Mouse (Mus musculus) urinary bladder, postnatal 14 days (tissue): ENCODE data around the gene Rbfox3.
A peak's percentile ranks its signal among the peaks of the same experiment; 100 is the strongest.

Experiments
- DNase-seq: peaks from one replicate; pipeline ENCODE4 v3.0.0; 2021; ENCODE audit warnings: low spot score

Rbfox3 gene

GRCm38 (mm10) chr11:118911307-118912070 is at the start of gene Rbfox3:
Rbfox3 (minus strand) TSS chr11:118911597.
- DNase-seq: no peak

GRCm38 (mm10) chr11:118960649-118961048 is 49.3 kb upstream of the Rbfox3 start:
- DNase-seq: no peak

- DNase-seq: peak; percentile 34
These were observed 45.7 kb upstream of the Rbfox3 start for GRCm38 (mm10) chr11:118957070-118957471.

GRCm38 (mm10) chr11:118955016-118955415 is 43.6 kb upstream of the Rbfox3 start:
- no peak for DNase-seq

DNA sequence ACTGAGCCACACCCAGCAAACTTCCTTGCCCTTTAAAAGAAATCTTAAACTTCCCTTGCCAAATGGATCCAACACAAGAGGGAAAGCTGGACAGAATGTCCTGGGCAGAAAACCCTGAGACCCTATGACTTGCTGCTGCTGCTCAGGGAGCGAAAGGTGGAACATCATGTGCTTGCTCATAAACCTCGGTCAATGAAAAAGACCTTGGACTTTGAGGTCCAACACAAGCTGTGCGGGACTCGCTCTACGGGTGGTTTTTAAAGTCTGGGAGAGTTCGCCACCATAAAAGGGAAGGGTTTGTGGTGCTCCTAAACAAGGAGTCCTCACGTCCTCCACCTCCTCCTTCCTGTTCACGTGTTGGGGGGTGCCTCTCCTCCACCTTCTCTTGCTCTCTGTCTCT is 34.5 kb upstream of the Rbfox3 start:
- DNase-seq: no peak

DNA sequence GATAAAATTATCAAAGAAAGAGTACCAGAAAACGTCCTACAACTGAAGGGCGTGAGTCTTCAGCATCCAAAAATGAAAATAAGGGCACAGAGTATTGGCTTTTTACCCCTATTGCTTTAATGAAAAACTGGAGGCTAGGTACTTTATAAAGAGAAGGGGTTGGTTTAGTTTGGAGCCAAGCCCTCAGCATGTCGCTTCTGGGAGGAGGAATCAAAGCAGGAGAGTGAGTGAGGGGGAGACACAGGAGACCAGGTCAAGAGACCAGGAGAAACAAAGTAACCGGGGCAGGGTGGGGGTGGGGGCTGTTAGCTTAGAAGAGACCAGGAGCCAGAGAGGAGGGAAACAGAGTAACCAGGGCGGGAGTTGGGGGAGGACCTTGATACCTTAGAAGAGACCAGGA is 29.9 kb upstream of the Rbfox3 start:
- DNase-seq: no peak

DNA sequence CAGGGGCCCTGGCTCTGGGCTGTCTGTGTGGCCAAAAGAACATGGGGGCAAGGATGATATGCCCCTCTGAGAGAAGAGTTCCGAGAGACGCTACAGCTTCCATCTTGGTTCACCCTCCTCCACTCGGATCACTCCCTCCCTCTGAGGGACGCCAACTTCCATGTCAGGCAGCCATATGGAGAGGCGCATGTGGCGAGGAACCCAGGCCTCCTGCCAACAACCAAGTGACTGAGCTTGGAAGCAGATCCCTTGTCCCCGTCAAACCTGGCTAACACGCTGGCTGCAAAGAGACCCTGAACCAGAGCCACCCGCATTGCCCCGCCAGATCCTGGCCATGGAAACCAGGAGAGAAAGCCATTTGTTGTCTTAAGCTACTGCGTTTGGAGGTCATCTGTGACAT is 29.1 kb upstream of the Rbfox3 start:
- no peak for DNase-seq

DNA sequence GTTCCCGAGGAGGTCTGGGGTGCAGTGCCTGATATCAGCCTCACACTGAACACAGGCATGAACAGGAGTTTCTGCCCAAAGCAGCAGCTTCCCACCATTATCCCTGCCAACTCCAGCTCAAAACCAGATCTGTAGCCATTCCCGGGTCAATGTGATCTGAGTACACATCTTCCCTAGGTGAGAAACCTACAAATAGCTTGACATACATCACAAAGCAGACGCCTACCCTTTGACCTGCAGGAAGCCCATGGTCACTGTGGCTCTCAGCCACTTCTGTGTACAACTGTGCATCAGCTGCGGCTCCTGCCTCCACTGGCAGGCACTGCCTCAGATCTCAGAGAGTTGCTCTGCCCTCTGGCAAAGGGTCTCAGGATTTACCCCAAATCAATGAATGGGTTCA is 28.3 kb upstream of the Rbfox3 start:
- DNase-seq: no peak

DNA sequence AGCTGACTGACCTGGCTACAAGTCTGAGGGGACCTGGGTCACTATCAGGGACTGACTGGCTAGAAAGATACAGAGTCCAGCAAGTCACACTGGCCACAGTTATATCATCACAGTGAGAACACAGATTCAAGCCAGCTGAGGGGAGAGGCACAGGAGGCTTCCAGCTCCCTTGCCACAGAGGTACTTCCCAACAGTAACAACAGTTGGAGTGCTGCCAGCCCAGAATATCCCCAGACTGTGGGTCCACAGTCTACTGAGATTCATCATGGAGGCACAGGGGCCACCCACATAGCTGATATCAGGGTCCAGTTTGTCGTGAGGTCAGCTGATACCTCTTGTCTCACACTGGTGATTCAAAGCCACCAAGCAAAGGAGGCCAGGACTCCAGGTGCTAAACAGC is 23.5 kb upstream of the Rbfox3 start:
- DNase-seq: no peak

DNA sequence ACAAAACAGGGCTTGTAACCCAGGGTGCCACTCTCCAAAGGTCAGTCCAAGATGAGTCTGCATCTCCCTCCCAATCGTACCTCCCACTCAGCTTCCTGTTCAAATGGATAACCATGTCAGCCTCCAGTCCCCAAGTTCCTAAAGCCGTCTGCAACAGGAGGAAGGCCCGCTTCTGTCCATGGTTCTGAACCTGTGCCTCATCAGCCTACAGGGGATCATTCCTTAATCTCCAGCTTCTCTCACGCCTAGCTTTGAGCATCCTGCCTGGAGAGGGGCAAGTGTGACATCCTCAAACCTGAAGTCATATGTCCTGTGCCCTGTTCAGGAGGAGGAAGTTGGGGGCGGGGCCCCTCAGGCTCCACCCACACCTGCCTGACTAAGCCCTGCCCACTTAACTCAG is 15.7 kb upstream of the Rbfox3 start:
- no peak for DNase-seq

GRCm38 (mm10) chr11:118921852-118922251 is 10.5 kb upstream of the Rbfox3 start:
- DNase-seq: no peak

- DNase-seq: no peak
These were observed 5.1 kb upstream of the Rbfox3 start for GRCm38 (mm10) chr11:118916423-118917030.

- DNase-seq: no peak
These were observed 4.5 kb upstream of the Rbfox3 start for GRCm38 (mm10) chr11:118915888-118916287.

DNA sequence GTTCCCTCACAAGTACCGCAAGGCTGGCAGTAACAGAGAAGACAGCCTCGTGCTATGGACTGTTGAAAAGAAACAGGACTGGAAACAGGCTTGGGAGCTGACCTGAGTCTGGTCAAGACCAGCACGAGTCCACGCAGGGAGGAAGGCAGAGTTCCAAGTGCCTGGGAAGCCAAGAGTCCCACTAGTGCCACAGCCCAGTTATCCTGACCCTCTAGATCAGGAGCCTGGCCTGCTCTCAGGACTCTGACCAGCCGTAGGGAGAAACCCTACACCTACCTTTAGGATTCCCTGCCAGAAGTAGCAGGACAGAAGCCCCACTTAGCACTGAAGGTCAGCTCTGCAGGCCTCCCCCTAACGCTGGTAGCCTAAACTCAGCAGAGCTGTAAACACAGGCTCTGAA is 1.3 kb upstream of the Rbfox3 start:
- no peak for DNase-seq

DNA sequence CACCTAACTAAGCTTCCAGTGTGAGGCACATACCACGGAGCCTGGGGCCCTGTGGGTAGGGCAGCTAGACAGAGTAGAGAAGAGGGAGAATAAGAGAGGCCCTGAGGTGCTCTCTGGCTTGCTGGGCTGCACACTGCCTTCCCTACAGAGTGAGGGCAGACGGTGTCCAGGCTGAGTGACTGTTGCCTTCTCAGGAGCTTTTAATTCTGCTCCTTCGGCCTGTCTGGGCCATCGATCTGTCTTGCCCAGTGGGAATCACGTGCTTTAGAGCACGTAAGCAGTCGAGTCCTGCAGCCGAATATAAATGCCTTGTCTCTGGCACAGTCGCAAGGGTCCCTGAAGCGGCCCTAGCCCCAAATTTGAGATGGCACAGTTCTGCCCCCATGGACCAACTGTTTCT is 641 bp downstream of the Rbfox3 start:
- no peak for DNase-seq

DNA sequence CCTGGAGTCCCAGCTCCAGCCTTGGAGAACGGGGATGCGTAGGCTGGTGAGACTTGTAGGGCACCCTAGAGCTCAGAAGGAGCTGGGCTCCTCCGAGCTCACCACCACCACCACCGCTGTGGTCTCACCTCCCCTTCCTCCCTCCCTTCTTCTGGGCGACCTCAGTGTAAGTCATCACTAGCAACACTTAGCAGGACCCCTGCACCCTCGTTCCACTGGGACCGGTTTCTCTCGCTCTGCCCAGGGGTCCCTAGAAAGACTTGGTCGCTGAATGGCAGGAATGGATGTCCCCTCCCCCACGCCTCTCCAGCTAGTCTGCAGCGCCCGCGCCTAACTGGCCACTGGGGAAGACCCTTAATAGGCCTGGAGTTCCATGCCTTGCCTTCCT is 1.6 kb downstream of the Rbfox3 start:
- no peak for DNase-seq

DNA sequence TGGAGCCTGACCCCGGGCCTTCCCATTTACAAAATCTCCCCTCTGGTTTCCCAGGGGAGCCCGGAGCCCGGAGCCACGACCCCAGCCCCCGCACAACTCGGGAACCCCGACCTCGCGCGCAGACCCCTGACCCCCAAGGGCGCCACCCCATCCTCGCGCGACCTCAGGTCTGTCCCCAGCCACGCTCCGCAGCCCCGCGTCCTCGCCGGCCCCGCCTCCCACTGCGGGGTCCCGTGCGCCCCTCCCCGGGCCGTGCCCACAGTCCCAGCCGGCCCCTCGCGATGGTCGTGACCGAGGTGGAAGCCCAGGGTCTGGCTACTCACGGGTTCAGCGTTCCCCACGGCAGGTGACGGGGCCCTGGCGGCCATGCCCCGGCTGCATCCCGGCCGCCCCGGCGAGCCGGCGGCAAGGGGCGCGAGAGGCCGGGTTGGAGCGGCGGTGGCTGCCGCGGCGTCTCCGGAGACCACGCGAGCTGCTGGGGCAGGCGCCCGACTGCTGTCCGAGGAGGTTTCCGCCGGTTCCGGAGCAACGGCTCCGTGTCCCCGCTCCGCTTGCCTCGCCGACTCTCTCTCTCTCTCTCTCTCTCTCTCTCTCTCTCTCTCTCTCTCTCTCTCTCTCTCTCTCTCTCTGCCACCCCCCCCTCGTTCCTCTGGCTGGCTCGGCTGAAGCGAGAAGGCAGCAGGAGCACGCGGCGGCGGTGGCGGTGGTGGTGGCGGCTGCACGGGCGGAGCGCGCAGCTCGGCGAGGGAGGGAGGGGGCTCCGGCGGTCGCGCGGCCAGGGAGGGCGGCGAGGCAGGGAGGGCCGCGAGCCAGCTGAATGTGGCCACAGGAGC is 2.2 kb downstream of the Rbfox3 start:
- no peak for DNase-seq

DNA sequence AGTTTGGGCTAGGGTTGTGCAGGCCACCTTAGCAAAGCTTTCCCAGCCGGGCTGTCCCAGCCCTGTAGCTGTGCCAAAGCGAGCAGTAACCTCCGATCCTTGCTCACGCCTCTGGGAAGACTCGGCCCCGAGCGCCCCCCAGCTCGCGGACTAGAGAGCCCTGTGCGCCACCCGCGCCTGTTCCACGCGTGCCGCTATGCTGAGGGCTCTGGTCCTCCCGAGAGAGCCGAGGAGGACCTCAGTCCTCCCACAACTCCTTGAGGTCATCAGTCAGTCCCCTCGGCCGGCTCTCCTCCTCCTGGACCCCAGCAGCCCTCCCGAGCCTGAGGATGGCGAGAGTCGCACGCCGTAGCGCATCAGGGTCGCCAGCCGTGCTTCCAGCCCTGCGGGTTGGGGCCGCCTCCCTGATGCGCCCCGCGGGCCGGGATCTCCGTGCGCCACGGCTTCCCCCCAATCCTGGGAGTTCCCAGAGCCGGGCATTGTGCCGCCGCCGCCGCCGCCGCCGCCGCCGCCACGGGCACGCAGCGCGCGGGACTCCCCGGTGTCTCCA is 2.9 kb downstream of the Rbfox3 start:
- no peak for DNase-seq

- DNase-seq: no peak
These were observed 3.7 kb downstream of the Rbfox3 start for GRCm38 (mm10) chr11:118907471-118908401.

DNA sequence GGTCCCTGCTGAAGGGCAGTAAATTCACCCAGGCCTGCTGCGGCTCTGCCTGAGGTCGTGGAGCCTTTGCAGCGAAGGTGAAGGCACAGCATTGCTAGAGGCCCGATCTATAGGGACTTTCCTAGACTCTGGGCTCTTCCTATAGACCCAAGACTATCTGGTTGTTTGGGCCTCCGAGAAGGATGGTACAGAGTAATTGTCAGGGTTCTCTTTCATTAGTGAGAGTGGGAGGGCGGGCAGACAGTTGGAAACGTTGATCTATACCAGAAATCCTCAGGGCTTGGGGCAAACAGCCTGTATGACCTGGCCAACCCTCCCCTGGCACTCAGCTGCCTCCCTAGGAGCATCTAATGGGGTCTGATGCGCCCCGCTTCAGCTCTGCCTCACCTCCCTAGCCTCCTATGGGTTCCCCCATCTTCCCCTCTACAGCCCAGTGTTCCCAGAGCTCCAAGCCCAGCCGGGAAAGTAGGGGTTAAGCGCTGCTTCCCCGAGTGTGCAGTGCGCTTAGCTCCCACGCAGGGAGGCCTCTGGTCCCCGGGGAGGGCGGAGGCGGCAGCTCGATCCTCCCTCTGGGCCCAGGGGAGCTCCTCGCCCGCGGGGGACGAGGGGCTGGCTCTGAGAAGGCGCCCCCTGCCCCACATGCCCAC is 4.5 kb downstream of the Rbfox3 start:
- DNase-seq: no peak
